Mouse (Mus musculus) neural tube, embryonic 12.5 days (tissue): ENCODE measurements around the gene 4931428L18Rik. TPM values are rescaled to one million over a fixed set of nuclear protein-coding genes. Genes with fewer than 3 reads are reported as not detected.

ENCODE experiments used
- ATAC-seq: fragments of 200-750 bp; cut with Nextera tagmentation; 2 replicates; pipeline ENCODE4 v1.8.0; 2017; ENCODE audit warnings: low read depth, mild to moderate bottlenecking, moderate TSS enrichment, moderate library complexity; ENCODE audit not compliant: low FRiP score
- H3K27ac ChIP-seq: fragments of 300-500 bp; sonication (generic); 2 replicates; pipeline ENCODE4 v1.5.1; 2016
- H3K27me3 ChIP-seq: fragments of 300-500 bp; sonication (generic); replicated peaks from 2 replicates; pipeline ENCODE4 v1.6.1; 2016; ENCODE audit warnings: mild to moderate bottlenecking
- H3K36me3 ChIP-seq: fragments of 300-500 bp; sonication (generic); 2 replicates; pipeline ENCODE4 v1.6.1; 2016; ENCODE audit warnings: mild to moderate bottlenecking
- H3K4me1 ChIP-seq: fragments of 300-500 bp; sonication (generic); 2 replicates; pipeline ENCODE4 v1.6.1; 2016
- H3K4me2 ChIP-seq: fragments of 300-500 bp; sonication (generic); replicated peaks from 2 replicates; pipeline ENCODE4 v1.6.1; 2016; ENCODE audit warnings: mild to moderate bottlenecking
- H3K4me3 ChIP-seq: fragments of 300-500 bp; sonication (generic); 2 replicates; pipeline ENCODE4 v1.5.1; 2016
- H3K9ac ChIP-seq: fragments of 300-500 bp; sonication (generic); 2 replicates; pipeline ENCODE4 v1.6.1; 2016; ENCODE audit warnings: mild to moderate bottlenecking
- H3K9me3 ChIP-seq: fragments of 300-500 bp; sonication (generic); 2 replicates; pipeline ENCODE4 v1.6.1; 2016; ENCODE audit warnings: mild to moderate bottlenecking
- WGBS: fragments of 180-500 bp; shearing (Covaris S2); methylation state at CpG from one replicate; pipeline ENCODE4 v1.1.7; 2016; 5-methylcytosine and 5-hydroxymethylcytosine counted together
- polyA plus RNA-seq: library from polyadenylated mRNA; unstranded; fragments of >200 nt; fragmentation: Nextera tagmentation; extraction: Ambion mirVana; gene quantifications from 2 replicates; pipeline ENCODE4 v1.2.1, GENCODE M21; 2016

The 4931428L18Rik gene
- polyA plus RNA-seq, 1 experiment from 2014 or later: not detected

- Histone ChIP-seq H3K9me3 (no peaks in the 10 kb centered on the region), H3K4me3 (no peak overlapping the region), H3K27ac (no peak overlapping the region), H3K27me3 (no peaks in the 10 kb centered on the region), H3K4me2 (no peak overlapping the region), H3K4me1 (no peaks in the 10 kb centered on the region), H3K36me3 (no peaks in the 10 kb centered on the region), H3K9ac (no peak overlapping the region)
- 84% methylated on average over 6 of the region's 6 CpGs for WGBS
- no peak for ATAC-seq
Measured at GRCm38 (mm10) chr1:31072523-31073370, 149.7 kb downstream of the 4931428L18Rik start.

GRCm38 (mm10) chr1:31071209-31071608 lies 151.3 kb downstream of the 4931428L18Rik start:
- H3K27ac ChIP-seq: no peak overlapping the region
- no peak overlapping the region for H3K4me3 ChIP-seq
- WGBS: 73% methylated on average over 2 of the region's 2 CpGs
- H3K4me2 ChIP-seq: no peak overlapping the region
- no peak overlapping the region for H3K9ac ChIP-seq
- no peak for ATAC-seq
- H3K9me3 ChIP-seq: no peaks in the 10 kb centered on the region
- no peaks in the 10 kb centered on the region for H3K36me3 ChIP-seq
- H3K4me1 ChIP-seq: no peaks in the 10 kb centered on the region
- H3K27me3 ChIP-seq: no peaks in the 10 kb centered on the region

DNA sequence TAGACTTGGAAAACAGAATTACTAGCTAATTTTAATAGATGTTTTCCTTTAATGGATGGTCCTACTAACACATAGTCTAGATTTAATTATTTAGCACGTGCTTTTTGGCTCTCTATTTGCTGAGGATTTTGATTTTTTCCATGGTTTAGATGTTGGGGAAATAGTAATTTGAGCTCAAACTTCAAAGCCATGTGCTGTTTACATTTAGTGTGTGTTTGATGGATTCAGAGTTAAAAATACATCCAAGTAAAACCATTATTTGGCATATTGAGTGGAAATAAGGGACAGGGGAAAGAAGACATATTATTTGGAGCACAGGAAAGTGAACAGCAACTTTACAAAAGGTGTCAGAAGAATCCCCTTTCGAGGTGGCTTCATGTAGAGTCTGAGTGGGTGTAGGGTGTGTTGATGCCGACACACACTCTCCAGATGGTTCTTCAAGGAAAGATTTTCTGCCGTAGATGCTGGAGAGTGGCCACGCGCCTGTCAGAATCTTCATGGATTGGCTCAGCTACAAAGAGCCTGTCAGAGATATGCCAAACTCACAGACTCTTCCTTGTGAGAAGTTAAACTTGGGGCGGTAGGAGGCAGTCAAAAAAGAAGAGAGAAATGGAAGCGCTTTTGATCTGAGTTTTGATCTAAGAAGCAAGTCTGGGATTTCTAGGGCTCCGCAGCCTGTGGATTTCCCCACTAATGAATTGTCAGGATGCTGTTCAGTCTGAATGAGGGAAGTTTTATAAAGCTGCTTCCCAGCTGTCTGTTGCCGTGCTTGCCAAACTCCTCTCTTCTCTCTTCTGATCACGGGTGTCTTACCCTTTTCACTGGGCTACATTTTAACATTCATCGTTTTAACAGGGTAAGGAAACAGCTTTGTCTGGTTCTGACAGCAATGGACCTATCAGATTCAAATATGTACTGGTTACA lies 157.4 kb downstream of the 4931428L18Rik start:
- H3K27me3 ChIP-seq: no peaks in the 10 kb centered on the region
- WGBS: 89% methylated on average over 12 of the region's 12 CpGs
- no peak overlapping the region for H3K4me3 ChIP-seq
- H3K4me1 ChIP-seq: no peaks in the 10 kb centered on the region
- H3K36me3 ChIP-seq: no peaks in the 10 kb centered on the region
- H3K27ac ChIP-seq: no peak overlapping the region
- no peak for ATAC-seq
- H3K9me3 ChIP-seq: no peaks in the 10 kb centered on the region
- H3K9ac ChIP-seq: no peak overlapping the region
- no peak overlapping the region for H3K4me2 ChIP-seq

DNA sequence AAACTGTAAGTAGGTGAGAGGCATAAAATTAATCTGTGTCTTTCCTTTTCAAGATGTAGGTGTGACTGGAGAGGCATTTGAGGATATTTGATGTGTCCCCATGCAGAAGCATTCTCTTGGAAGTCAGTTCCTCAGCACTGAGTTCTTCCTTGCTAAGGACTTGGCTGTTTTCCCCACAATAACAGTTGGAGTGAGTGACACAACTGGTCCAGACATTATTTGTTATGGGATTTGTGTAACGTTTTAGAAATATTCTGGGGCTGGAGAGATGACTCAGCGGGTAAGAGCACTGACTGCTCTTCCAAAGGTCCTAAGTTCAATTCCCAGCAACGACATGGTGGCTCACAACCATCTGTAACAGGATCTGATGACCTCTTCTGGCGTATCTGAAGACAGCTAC lies 162.7 kb downstream of the 4931428L18Rik start:
- Histone ChIP-seq H3K36me3 (no peaks in the 10 kb centered on the region), H3K9ac (no peak overlapping the region), H3K4me3 (no peak overlapping the region), H3K9me3 (no peaks in the 10 kb centered on the region), H3K27me3 (no peaks in the 10 kb centered on the region), H3K4me1 (no peaks in the 10 kb centered on the region), H3K4me2 (no peak overlapping the region), H3K27ac (no peak overlapping the region)
- ATAC-seq: no peak
- 82% methylated on average over 4 of the region's 4 CpGs for WGBS

DNA sequence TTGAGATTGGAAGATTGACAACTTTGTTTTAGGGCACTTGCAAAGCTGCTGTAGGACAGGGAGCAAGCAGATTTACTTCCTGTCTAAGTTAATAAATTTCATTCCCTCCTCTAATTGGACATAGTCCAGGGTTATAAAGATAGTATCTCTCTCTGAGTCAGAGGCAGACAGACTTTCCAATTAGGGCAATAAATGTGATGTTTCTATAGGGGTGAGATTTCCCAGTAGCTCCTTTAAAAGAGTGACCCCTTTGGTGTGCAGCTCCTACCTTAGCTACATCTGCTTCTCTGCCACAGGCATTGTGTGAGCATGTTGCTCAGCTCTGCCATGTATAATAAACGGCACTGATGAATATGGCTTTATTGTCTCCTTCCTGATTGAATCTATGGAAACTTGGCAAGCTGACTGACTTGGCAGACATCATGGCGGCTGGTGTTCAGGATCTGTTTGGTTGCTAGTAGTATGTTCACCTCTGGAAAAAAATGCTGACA lies 163.6 kb downstream of the 4931428L18Rik start:
- whole genome bisulfite sequencing: 76% methylated on average over 2 of the region's 2 CpGs
- H3K9ac ChIP-seq: no peak overlapping the region

GRCm38 (mm10) chr1:31058196-31058595 lies 164.3 kb downstream of the 4931428L18Rik start:
- H3K27me3 ChIP-seq: no peaks in the 10 kb centered on the region
- H3K4me1 ChIP-seq: no peaks in the 10 kb centered on the region
- no peak overlapping the region for H3K4me2 ChIP-seq
- no peaks in the 10 kb centered on the region for H3K36me3 ChIP-seq
- no peak for ATAC-seq
- WGBS: 64% methylated on average over 3 of the region's 3 CpGs
- H3K9me3 ChIP-seq: no peaks in the 10 kb centered on the region
- no peak overlapping the region for H3K4me3 ChIP-seq
- H3K9ac ChIP-seq: no peak overlapping the region
- no peak overlapping the region for H3K27ac ChIP-seq

More for the DNA sequence above, 163.6 kb downstream of the 4931428L18Rik start:
- no peak overlapping the region for H3K4me2 ChIP-seq
- no peaks in the 10 kb centered on the region for H3K9me3 ChIP-seq
- H3K4me3 ChIP-seq: no peak overlapping the region
- ATAC-seq: no peak
- H3K27me3 ChIP-seq: no peaks in the 10 kb centered on the region
- H3K4me1 ChIP-seq: no peaks in the 10 kb centered on the region
- no peak overlapping the region for H3K27ac ChIP-seq
- H3K36me3 ChIP-seq: no peaks in the 10 kb centered on the region

- H3K4me3 ChIP-seq: no peak overlapping the region
- no peak overlapping the region for H3K27ac ChIP-seq
- WGBS: 83% methylated on average over 5 of the region's 5 CpGs
- H3K27me3 ChIP-seq: no peaks in the 10 kb centered on the region
- no peak overlapping the region for H3K9ac ChIP-seq
- H3K36me3 ChIP-seq: no peaks in the 10 kb centered on the region
- no peak for ATAC-seq
- H3K4me1 ChIP-seq: no peaks in the 10 kb centered on the region
- H3K9me3 ChIP-seq: no peaks in the 10 kb centered on the region
- no peak overlapping the region for H3K4me2 ChIP-seq
Measured at GRCm38 (mm10) chr1:31051370-31051921, 171.0 kb downstream of the 4931428L18Rik start.

DNA sequence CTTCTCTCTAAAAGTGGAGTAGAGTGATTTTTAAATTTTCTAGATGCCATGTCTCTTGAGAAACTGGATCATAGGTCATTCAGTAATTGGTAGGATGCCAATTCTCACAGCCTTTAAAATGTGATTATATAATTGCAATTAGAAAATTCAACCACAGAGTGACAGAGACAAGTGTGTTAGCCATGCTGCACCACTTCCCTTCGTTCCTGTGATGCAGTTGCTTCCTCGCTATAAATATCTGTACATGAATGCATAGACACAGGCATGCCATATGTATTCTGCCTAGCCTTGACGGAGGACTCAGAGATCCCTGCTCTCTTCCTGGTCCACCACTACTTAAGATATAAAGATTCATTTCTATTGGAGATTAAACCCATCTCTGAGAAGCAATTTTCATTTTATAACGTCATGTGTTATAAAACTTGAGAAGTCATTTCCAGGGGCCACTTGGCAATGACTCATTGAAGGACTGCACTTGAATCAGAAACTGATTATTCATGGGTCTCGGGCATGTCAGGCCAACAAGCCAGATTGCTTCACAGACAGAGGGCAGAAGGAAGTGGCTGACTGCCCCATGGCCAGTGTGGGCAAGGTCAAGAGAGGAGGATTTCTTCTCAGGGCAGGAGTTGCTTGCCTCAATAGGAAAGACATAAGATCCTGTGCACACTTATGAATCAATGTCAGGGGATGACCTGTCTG lies 172.4 kb downstream of the 4931428L18Rik start:
- Histone ChIP-seq H3K36me3 (no peaks in the 10 kb centered on the region), H3K9me3 (no peaks in the 10 kb centered on the region), H3K4me3 (no peak overlapping the region), H3K9ac (no peak overlapping the region), H3K4me2 (no peak overlapping the region), H3K4me1 (no peaks in the 10 kb centered on the region), H3K27ac (no peak overlapping the region), H3K27me3 (no peaks in the 10 kb centered on the region)
- no peak for ATAC-seq
- WGBS: 87% methylated on average over 5 of the region's 5 CpGs

DNA sequence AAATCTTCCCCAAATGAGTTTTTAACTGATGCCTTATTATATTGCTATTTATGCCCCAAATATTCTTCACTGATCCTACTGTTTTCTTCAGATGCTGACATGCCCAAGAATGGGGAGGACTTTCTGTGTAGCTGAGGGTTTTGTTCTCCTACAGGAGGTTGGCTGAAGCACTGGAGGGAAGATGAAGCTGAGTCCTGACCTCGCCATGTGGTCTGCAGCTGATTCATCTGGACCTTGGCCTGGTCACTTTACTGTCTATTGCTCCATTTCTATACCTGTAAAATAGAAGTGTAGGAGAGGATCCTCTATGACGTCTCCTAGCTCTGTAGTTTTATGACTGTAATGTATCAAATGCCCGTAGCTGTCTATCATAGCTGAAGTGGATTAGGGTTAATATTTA lies 179.3 kb downstream of the 4931428L18Rik start:
- Histone ChIP-seq H3K9me3 (no peaks in the 10 kb centered on the region), H3K36me3 (no peaks in the 10 kb centered on the region), H3K27me3 (no peaks in the 10 kb centered on the region), H3K4me1 (no peaks in the 10 kb centered on the region), H3K4me3 (no peak overlapping the region), H3K4me2 (no peak overlapping the region), H3K27ac (no peak overlapping the region), H3K9ac (no peak overlapping the region)
- 82% methylated on average over 3 of the region's 3 CpGs for WGBS
- ATAC-seq: no peak

- no peak overlapping the region for H3K4me3 ChIP-seq
- no peak for ATAC-seq
- no peaks in the 10 kb centered on the region for H3K9me3 ChIP-seq
- no peaks in the 10 kb centered on the region for H3K36me3 ChIP-seq
- no peak overlapping the region for H3K9ac ChIP-seq
- WGBS: 89% methylated on average over 4 of the region's 4 CpGs
- H3K27ac ChIP-seq: no peak overlapping the region
- H3K4me1 ChIP-seq: no peaks in the 10 kb centered on the region
- H3K4me2 ChIP-seq: no peak overlapping the region
- no peaks in the 10 kb centered on the region for H3K27me3 ChIP-seq
Measured at GRCm38 (mm10) chr1:31042793-31043192, 179.7 kb downstream of the 4931428L18Rik start.

GRCm38 (mm10) chr1:31033851-31034534 lies 188.5 kb downstream of the 4931428L18Rik start:
- 75% methylated on average over 2 of the region's 2 CpGs for WGBS
- Histone ChIP-seq H3K9me3 (peaks cover 4% of the 10 kb centered on the region; the same call in 1 of the 2 replicates), H3K4me1 (no peaks in the 10 kb centered on the region), H3K4me3 (no peak overlapping the region), H3K4me2 (no peak overlapping the region), H3K27me3 (no peaks in the 10 kb centered on the region), H3K9ac (no peak overlapping the region), H3K36me3 (no peaks in the 10 kb centered on the region), H3K27ac (no peak overlapping the region)
- ATAC-seq: no peak
